Mouse (Mus musculus) C2C12 (cell line): Measurements from ENCODE around the gene AW822073.
"Not testable (repeated sequence)": the region's sequence is repeated elsewhere in the genome, so short reads cannot be mapped to it uniquely, and the experiment has no call there.

ENCODE experiments used
- CEBPB ChIP-seq: IDR thresholded peaks from one replicate; pipeline ENCODE4 v1.6.1; 2011; ENCODE audit warnings: low read depth, mild to moderate bottlenecking, control low read depth, moderate library complexity
- CTCF ChIP-seq: IDR thresholded peaks from one replicate; pipeline ENCODE4 v1.5.1; 2011; ENCODE audit not compliant: control insufficient read depth, insufficient read depth, insufficient read length
- FOSL1 ChIP-seq: IDR thresholded peaks from one replicate; pipeline ENCODE4 v1.8.0; 2011; ENCODE audit warnings: mild to moderate bottlenecking, low read length; ENCODE audit not compliant: poor library complexity, insufficient read depth, severe bottlenecking
- MAX ChIP-seq: IDR thresholded peaks from one replicate; pipeline ENCODE4 v1.6.1; 2011; ENCODE audit warnings: mild to moderate bottlenecking, control low read depth
- MYOD1 ChIP-seq: IDR thresholded peaks from one replicate; pipeline ENCODE4 v1.6.1; 2011; ENCODE audit warnings: low read depth; ENCODE audit not compliant: control insufficient read depth, insufficient read length
- MYOG ChIP-seq: IDR thresholded peaks from one replicate; pipeline ENCODE4 v1.6.1; 2011; ENCODE audit not compliant: control insufficient read depth, insufficient read length; ENCODE audit errors: extremely low read depth
- USF1 ChIP-seq: IDR thresholded peaks from one replicate; pipeline ENCODE4 v1.6.1; 2011; ENCODE audit warnings: low read depth, mild to moderate bottlenecking, control low read depth, moderate library complexity

DNA sequence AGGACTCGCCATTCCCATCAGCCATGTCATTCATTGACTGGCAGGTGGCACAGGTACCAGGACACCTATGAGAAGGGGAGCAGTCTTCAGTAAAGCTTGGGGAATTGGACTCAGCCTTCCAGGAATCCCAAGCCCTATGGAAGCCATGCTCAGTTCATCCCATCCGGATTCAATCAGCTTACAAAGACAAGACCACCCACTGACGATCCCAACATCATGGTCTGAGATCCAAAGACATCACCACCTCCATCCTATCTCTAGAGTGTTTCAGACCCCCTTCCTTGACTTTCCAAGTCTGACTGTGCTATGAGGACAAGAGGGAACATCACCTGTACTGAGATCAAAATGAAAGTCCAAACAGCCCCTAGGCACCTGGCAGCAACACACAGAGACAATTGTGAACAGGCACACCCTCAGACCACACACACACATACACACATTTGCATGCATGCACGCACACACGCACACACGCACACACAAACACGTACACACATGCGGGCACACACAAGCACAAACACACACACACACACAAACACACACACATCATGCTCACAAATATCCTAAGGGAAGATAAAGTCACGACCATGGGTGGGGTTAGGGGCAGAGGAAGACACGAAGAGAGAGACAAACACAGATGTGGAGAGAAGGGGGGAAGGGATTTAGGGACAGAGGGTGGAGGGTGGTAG is 8.5 kb upstream of the AW822073 start:
- TF ChIP-seq MAX, USF1, CTCF, CEBPB, MYOG, MYOD1, FOSL1: not testable (repeated sequence)
